Mouse (Mus musculus) C2C12 (cell line): Measurements from ENCODE around the gene Leng8. TPM values are rescaled to one million over a fixed set of nuclear protein-coding genes. Genes with fewer than 3 reads are reported as not detected.

Experiments
- H3K27me3 ChIP-seq: one replicate; pipeline ENCODE4 v1.6.1; 2011; ENCODE audit not compliant: control insufficient read depth, insufficient read depth, insufficient read length
- H3K36me3 ChIP-seq: one replicate; pipeline ENCODE4 v1.6.1; 2011; ENCODE audit not compliant: control insufficient read depth, insufficient read depth
- H3K4me3 ChIP-seq: one replicate; pipeline ENCODE4 v1.5.1; 2011; ENCODE audit warnings: mild to moderate bottlenecking, control low read depth; ENCODE audit not compliant: poor library complexity, insufficient read depth, severe bottlenecking
- H3K79me2 ChIP-seq: one replicate; pipeline ENCODE4 v1.6.1; 2011; ENCODE audit not compliant: control insufficient read depth, insufficient read depth
- H3K79me3 ChIP-seq: one replicate; pipeline ENCODE4 v1.6.1; 2011; ENCODE audit warnings: low read depth, control low read depth
- H3ac ChIP-seq: one replicate; pipeline ENCODE3; 2011; ENCODE audit warnings: low read depth; ENCODE audit not compliant: control insufficient read depth, insufficient read length
- CEBPB ChIP-seq: IDR thresholded peaks from one replicate; pipeline ENCODE4 v1.6.1; 2011; ENCODE audit warnings: low read depth, mild to moderate bottlenecking, control low read depth, moderate library complexity
- CTCF ChIP-seq: IDR thresholded peaks from one replicate; pipeline ENCODE4 v1.5.1; 2011; ENCODE audit not compliant: control insufficient read depth, insufficient read depth, insufficient read length
- FOSL1 ChIP-seq: IDR thresholded peaks from one replicate; pipeline ENCODE4 v1.8.0; 2011; ENCODE audit warnings: mild to moderate bottlenecking, low read length; ENCODE audit not compliant: poor library complexity, insufficient read depth, severe bottlenecking
- MAX ChIP-seq: IDR thresholded peaks from one replicate; pipeline ENCODE4 v1.6.1; 2011; ENCODE audit warnings: mild to moderate bottlenecking, control low read depth
- MYOD1 ChIP-seq: IDR thresholded peaks from one replicate; pipeline ENCODE4 v1.6.1; 2011; ENCODE audit warnings: low read depth; ENCODE audit not compliant: control insufficient read depth, insufficient read length
- MYOG ChIP-seq: IDR thresholded peaks from one replicate; pipeline ENCODE4 v1.6.1; 2011; ENCODE audit not compliant: control insufficient read depth, insufficient read length; ENCODE audit errors: extremely low read depth
- USF1 ChIP-seq: IDR thresholded peaks from one replicate; pipeline ENCODE4 v1.6.1; 2011; ENCODE audit warnings: low read depth, mild to moderate bottlenecking, control low read depth, moderate library complexity
- polyA plus RNA-seq: library from polyadenylated mRNA; unstranded; fragments of >200 nt; fragmentation: generic; extraction: Trizol; gene quantifications from one replicate; pipeline ENCODE4 v1.2.1, GENCODE M21; 2012; ENCODE audit warnings: missing spikeins

Gene Leng8
- polyA plus RNA-seq, 1 experiment: 17.9 TPM

GRCm38 (mm10) chr7:4164090-4164910, 27.5 kb downstream of the Leng8 start, which contains the start of gene Cdc42ep5:
Cdc42ep5 (minus strand) TSS chr7:4164860.
- Histone ChIP-seq H3ac (peak within 1 kb of the TSS; percentile 27), H3K79me3 (no peaks in the 10 kb centered on the region), H3K79me2 (no peaks in the 10 kb centered on the region), H3K27me3 (no peaks in the 10 kb centered on the region), H3K4me3 (peak within 1 kb of the TSS; percentile 36), H3K36me3 (no peaks in the 10 kb centered on the region)
- no peak for TF ChIP-seq FOSL1
- no peak for TF ChIP-seq CEBPB
- no peak for TF ChIP-seq CTCF
- no peak for TF ChIP-seq USF1
- TF ChIP-seq MAX: no peak
- TF ChIP-seq MYOD1: no peak
- no peak for TF ChIP-seq MYOG

- H3K79me2 ChIP-seq: no peaks in the 10 kb centered on the region
- no peaks in the 10 kb centered on the region for H3K27me3 ChIP-seq
- TF ChIP-seq MYOG (no peak), MAX (no peak), USF1 (no peak), MYOD1 (no peak), FOSL1 (no peak), CTCF (no peak), CEBPB (no peak)
- no peaks in the 10 kb centered on the region for H3K36me3 ChIP-seq
- no peak overlapping the region for H3K4me3 ChIP-seq
- H3ac ChIP-seq: no peak overlapping the region
- H3K79me3 ChIP-seq: no peaks in the 10 kb centered on the region
Measured at GRCm38 (mm10) chr7:4165286-4165685, 28.4 kb downstream of the Leng8 start.

GRCm38 (mm10) chr7:4167098-4167497, 30.3 kb downstream of the Leng8 start:
- H3K79me3 ChIP-seq: no peaks in the 10 kb centered on the region
- no peak overlapping the region for H3ac ChIP-seq
- H3K27me3 ChIP-seq: no peaks in the 10 kb centered on the region
- no peaks in the 10 kb centered on the region for H3K36me3 ChIP-seq
- H3K79me2 ChIP-seq: no peaks in the 10 kb centered on the region
- H3K4me3 ChIP-seq: no peak overlapping the region
- TF ChIP-seq MYOG (no peak), MYOD1 (no peak), MAX (no peak), USF1 (no peak), CTCF (no peak), FOSL1 (no peak), CEBPB (no peak)

DNA sequence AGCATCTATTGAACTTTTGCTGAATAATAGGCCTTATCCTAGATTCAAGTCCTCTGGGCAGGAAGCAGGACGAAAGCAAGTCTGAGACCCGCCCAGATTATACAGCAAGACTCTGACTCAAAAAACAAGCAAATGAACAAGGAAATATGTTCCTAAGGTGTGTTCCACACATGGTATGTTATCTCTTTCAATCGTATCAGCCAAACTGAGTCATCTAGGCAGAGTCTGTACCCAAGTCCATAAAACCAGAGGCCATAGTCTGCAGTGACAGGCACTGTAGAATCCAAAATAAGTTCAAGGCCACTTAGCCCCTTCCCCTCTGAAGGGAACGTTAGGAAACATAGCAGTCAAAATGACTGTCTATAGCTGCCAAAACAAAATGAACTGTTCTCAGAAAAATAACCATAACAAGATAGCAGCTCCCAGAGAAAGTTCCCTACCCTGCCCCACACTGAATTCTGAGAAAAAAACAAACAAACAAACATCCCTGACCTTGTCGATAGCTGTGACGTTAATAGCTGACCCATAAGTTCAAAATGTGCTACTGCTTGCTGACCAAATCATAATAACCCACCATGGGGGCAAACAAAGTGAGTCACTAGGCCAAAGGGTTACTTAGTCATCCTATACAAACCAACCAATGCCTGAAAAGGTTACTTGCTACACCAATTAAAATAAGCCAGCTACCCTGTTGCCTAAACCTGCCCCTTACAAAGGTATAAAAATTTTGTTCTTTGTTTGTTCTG, 33.5 kb downstream of the Leng8 start:
- Histone ChIP-seq H3K4me3 (no peak overlapping the region), H3K27me3 (no peaks in the 10 kb centered on the region), H3K36me3 (no peaks in the 10 kb centered on the region), H3K79me3 (no peaks in the 10 kb centered on the region), H3K79me2 (no peaks in the 10 kb centered on the region), H3ac (no peak overlapping the region)
- TF ChIP-seq CEBPB (no peak), MAX (no peak), MYOD1 (no peak), FOSL1 (no peak), CTCF (no peak), MYOG (no peak), USF1 (no peak)

GRCm38 (mm10) chr7:4178438-4178837, 41.6 kb downstream of the Leng8 start:
- Histone ChIP-seq H3ac (no peak overlapping the region), H3K79me3 (no peaks in the 10 kb centered on the region), H3K27me3 (no peaks in the 10 kb centered on the region), H3K79me2 (no peaks in the 10 kb centered on the region), H3K4me3 (no peak overlapping the region), H3K36me3 (no peaks in the 10 kb centered on the region)
- TF ChIP-seq CTCF (no peak), MAX (peak; percentile 59)

Other genes with a start within 250 kb of the Leng8 start
- not detected for gene Gm14548, start 238.9 kb upstream of the Leng8 start, polyA plus RNA-seq
- gene Lilra6, start 221.5 kb upstream of the Leng8 start, polyA plus RNA-seq: not detected
- not detected for gene Lair1, start 73.8 kb upstream of the Leng8 start, polyA plus RNA-seq
- 0.05 TPM for gene Ttyh1, start 17.6 kb upstream of the Leng8 start, polyA plus RNA-seq
- 2.4 TPM for gene Leng9, start 13.3 kb downstream of the Leng8 start, polyA plus RNA-seq
- 26.1 TPM for gene Cdc42ep5, start 27.8 kb downstream of the Leng8 start, polyA plus RNA-seq
- gene Lilra5, start 100.7 kb downstream of the Leng8 start, polyA plus RNA-seq: not detected
- gene Ncr1, start 200.7 kb downstream of the Leng8 start, polyA plus RNA-seq: not detected